Mouse (Mus musculus) hematopoietic stem cell, adult 5-6 weeks (primary cell): ENCODE results near the gene Cd276. TPM values are rescaled to one million over a fixed set of nuclear protein-coding genes. Genes with fewer than 3 reads are reported as not detected.

ENCODE experiments used
- ATAC-seq, 2 experiments: fragments of 125-278 bp in 1 of 2; replicated peaks in 1 of 2; 2 replicates each; pipeline ENCODE4 v1.8.0; 2016 to 2017; ENCODE audit warnings: inconsistent platforms in 2 of 2, mild to moderate bottlenecking in 2 of 2, moderate number of reproducible peaks in 2 of 2, low read depth in 1 of 2, moderate TSS enrichment in 1 of 2; ENCODE audit not compliant: low FRiP score in 2 of 2, poor library complexity in 2 of 2, severe bottlenecking in 2 of 2, insufficient read depth in 1 of 2, low TSS enrichment in 1 of 2
- total RNA-seq: library from RNA; stranded (forward); fragments of 172-1452, 232-1000 nt; gene quantifications from 2 replicates; pipeline ENCODE4 v1.2.3, GENCODE M21; 2017

The Cd276 gene
- total RNA-seq, 1 experiment from 2014 or later = 2.6 TPM

DNA sequence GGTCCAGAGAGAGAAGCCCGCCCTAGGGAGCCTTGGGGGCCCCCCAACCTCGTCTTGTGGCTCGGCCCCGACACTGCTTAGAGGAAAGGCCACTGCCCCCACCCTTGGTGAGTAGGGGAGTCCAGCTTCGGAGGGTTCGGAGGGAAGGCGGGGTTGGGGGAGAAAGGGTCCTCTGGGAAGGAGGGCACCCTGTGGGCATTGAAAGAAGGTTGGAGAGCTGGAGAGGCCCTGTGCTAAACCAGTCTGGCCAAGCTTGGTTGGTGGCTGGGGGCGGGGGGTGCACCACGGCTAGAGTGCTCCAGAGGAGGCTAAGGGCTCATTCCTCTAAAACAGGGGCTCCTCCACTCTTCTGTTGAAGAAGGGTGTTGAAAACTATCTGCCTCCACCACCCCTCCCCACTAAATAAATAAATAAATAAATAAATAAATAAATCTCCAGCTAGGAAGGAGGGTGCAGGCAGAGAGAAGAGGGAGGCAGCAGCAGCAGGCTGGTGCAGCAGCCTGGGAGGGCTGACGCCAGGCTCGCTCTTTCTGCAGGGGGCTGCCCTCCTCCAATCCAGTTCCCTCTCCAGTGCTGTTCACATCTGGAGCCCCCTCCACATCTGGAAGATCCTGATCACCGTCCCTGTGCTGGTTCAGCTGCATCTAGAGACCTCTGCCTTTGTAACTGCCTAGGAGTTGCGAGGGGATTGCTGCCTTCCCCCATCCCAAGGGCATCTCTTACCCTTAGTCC lies 65.9 kb downstream of the Cd276 start:
- no peak for ATAC-seq

DNA sequence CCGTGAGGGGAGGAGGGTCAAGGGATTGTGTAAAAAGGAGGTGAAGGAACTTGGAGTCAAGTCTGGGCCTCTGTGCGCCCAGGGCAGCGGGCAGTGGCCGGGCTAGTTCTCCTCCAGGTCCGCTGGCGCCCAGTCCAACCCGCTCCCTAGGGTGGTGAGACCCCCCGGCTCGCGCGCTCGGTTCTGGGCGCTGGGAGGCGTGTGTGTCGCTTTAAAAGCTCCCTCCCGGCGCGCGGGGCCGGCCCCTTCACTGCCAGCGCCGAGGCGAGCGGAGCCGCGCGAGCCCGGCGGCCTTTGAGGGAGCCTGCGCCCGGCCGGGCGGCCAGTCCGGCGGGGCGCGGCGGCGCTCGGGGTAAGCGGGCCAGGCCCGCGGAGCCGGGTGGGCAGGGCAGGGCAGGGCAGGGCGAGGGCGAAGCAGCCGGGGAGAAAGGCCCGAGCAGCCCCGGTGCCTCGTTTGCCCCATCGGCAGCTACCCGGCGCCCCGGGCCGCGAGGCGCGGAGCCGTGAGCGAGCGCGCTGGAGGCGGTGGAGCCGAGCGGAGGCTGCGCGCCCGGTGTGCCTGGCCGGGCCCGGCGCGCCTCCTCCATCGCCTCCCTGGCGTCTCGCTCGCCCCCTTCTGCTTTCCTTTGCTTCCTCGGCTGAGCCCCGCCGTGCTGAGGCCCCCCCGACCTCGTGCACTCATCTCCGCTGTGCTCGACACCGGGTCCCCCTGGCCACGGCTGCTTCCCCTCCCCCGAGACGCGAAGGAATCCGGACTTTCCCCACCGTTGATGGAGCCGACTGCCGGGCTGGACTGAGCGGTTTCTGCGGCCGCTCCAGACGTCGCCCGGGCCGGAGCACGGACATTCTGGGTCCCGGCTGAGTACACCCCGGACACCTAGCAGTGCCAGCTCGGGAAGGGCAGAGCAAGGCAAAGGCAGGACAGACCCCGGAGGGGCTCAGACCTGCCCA lies 67.1 kb downstream of the Cd276 start, which contains the start of gene Insyn1:
Insyn1 (plus strand) TSS at position 753 of the 951 bp plus-strand sequence.
- ATAC-seq = 0 out of 4 replicates have a peak, but pooled peaks of 1 of the 2 experiments have one; percentile 23

DNA sequence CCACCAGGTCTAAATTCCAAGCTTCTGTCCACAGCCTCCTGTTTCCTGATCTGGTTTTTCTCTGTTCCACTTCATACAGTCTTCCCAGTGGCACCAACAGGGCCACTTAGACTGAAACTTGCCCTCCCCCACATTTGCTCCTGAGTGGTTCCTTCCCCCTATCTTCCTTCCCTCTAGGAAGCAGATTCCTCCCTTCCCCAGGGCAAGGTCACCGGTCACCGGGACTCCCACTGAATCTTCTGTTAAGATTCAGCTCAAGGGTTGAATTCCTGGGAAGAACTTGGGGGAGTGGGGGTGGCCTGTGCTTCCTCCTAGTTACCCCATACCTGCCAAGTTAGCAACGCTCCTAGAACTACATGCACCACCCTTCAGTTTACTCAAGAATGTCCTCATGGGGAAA lies 68.2 kb downstream of the Cd276 start:
- ATAC-seq = no peak

Other genes starting within 250 kb of the Cd276 start
- 0.25 TPM in 1 of 2 replicates, not detected in the other for gene Loxl1, start 242.3 kb downstream of the Cd276 start, total RNA-seq
- not detected in 2 replicates for gene Tbc1d21, start 185.0 kb downstream of the Cd276 start, total RNA-seq
- gene Insyn1, start 66.8 kb downstream of the Cd276 start, total RNA-seq = 0.38 TPM in 1 of 2 replicates, not detected in the other
- gene Nptn, start 26.8 kb upstream of the Cd276 start, total RNA-seq = 45.5 and 64.8 TPM in 2 replicates
- 4.6 TPM in 1 of 2 replicates, not detected in the other for gene Rec114, start 188.5 kb upstream of the Cd276 start, total RNA-seq